Mouse (Mus musculus) adrenal gland, postnatal 4 days (tissue): ENCODE data around the gene Ctsa. TPM values are rescaled to one million over a fixed set of nuclear protein-coding genes. Genes with fewer than 3 reads are reported as not detected.
"Not testable (repeated sequence)": the region's sequence is repeated elsewhere in the genome, so short reads cannot be mapped to it uniquely, and the experiment has no call there.

ENCODE experiments used
- DNase-seq, 2 experiments: peaks; one replicate each; pipeline ENCODE4 v3.0.0; 2021 to 2022; ENCODE audit warnings: low spot score in 2 of 2, mixed read lengths in 2 of 2
- total RNA-seq, 2 experiments: library from RNA; stranded (reverse); gene quantifications; 2 replicates each; pipeline ENCODE4 v1.2.3; 2021

Ctsa gene
- total RNA-seq, 2 experiments from 2014 or later = 140 to 158 TPM

DNA sequence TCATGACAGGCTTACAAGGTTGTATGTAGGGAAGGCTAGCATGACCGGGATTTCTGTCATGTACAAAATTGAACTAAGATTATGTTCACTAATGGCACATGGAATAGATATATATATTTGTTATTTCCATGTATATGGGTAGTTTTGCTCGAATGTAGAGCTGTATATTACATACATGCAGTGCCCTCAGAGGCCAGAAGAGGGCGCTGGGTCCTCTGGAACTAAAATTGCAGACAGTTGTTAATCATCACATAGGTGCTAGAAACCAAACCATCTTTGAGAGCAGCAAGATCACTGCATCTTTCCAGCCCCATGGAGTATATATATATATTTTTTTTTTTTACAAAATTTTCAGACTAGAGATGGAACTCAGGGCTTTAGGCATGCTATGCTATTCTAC lies 13.1 kb downstream of the Ctsa start:
- DNase-seq = no peak

DNA sequence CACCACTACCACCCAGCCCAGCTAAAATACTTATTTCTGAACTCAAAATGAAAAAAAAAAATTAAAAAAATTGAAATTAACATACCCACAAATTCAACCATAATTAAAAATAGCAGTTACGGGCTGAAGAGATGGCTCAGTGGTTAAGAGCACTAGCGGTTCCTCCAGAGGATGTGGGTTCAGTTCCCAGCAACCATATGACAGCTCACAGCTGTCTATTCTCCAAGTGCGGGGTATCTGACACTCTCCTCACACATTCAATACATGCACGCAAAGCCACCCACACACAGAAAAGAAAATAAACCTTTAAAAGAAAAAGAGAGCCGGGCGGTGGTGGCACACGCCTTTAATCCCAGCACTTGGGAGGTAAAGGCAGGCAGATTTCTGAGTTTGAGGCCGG lies 17.4 kb downstream of the Ctsa start:
- no peak for DNase-seq

DNA sequence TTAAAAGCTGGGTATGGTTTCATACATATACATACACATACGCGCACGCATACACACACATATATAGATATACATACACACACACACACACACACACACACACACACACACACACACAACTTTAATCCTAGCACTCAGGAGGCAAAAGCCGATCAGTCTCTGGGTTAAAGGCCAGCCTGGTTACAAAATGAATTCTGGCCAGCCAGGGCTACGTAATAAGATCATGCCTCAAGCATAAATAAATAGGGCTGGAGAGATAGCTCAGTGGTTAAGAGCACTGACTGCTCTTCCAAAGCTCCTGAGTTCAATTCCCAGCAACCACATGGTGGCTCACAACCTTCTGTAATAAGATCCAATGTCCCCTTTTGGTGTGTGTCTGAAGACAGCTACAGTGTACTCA lies 22.9 kb downstream of the Ctsa start:
- not testable (repeated sequence) for DNase-seq

- DNase-seq = no peak
Observed at GRCm38 (mm10) chr2:164856309-164857100, 23.8 kb downstream of the Ctsa start.

- no peak for DNase-seq
Observed at GRCm38 (mm10) chr2:164857101-164857821, 24.6 kb downstream of the Ctsa start, which contains the start of gene Pltp. Gene Pltp, minus strand, starts transcription at chr2:164857711.

GRCm38 (mm10) chr2:164857842-164858553 lies 25.3 kb downstream of the Ctsa start:
- no peak for DNase-seq

GRCm38 (mm10) chr2:164859155-164859554 lies 26.5 kb downstream of the Ctsa start:
- no peak for DNase-seq

GRCm38 (mm10) chr2:164859640-164860432 lies 27.2 kb downstream of the Ctsa start:
- no peak for DNase-seq

GRCm38 (mm10) chr2:164861094-164861493 lies 28.4 kb downstream of the Ctsa start:
- DNase-seq = no peak

GRCm38 (mm10) chr2:164862179-164862861 lies 29.6 kb downstream of the Ctsa start:
- DNase-seq = peak in 1 of 2 experiments; percentile 47

GRCm38 (mm10) chr2:164863411-164863810 lies 30.7 kb downstream of the Ctsa start:
- DNase-seq = not testable (repeated sequence)

- no peak for DNase-seq
Observed at GRCm38 (mm10) chr2:164864593-164864992, 31.9 kb downstream of the Ctsa start.

GRCm38 (mm10) chr2:164866741-164867551 lies 34.3 kb downstream of the Ctsa start:
- peak in 1 of 2 experiments; percentile 43 for DNase-seq

- DNase-seq = no peak
Observed at GRCm38 (mm10) chr2:164867566-164867965, 34.9 kb downstream of the Ctsa start.

- no peak for DNase-seq
Observed at GRCm38 (mm10) chr2:164868491-164868890, 35.8 kb downstream of the Ctsa start.

DNA sequence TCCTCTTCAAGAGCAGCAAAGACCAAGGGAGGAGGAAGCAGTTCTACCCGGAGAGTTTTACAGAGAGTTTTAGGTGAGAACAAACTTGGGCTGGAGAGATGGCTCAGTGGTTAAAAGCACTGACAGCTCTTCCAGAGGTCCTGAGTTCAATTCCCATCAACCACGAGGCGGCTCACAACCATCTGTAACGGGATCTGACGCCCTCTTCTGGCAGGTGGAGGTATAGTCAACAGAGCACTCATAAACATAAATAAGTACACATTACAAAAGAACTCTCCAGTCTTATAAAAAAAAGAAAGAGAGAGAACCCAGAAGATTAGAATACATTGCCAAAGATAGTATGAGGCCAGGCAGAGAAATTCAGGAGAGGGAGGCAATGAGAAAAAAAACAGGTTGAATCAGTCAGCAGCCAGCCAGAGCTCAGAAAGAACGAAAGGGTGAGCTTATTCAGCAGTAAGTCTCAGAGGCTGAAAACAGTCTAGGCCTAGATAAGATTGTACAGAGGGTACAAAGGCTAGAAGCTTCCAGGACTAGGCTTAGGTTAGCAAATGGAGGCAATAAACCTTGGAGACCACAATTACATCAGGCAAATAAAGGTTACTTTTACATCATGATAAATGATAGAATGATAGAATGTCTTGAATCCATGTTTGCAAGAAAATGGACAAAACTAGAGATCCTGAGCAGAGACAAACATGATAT lies 39.1 kb downstream of the Ctsa start:
- DNase-seq = no peak

- no peak for DNase-seq
Observed at GRCm38 (mm10) chr2:164873621-164874020, 40.9 kb downstream of the Ctsa start.

DNA sequence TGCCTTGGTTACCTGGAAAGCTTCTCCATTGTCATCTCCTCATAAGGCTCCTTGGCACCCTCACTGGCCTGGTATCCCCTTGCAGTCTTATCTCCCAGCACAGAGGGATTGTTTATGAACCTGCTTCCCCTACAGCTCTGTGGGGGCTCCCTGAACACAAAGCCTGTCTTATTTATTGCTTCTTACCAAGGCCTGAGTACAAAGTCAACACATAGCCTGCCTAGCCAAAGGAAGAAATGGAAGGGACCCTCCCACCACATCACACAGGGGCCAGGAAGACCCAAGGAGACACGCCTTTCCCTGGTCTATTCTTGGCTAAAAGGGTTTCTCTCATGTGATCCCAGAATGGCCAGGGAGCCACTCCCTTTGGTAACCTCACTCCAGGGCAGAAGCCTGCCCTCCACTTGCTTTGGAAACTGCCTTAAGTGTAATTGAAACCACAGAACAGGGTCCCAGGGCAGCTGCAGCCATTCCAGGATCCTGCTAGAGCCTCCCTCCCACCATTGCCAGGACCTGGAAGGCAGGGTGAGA lies 41.6 kb downstream of the Ctsa start:
- no peak for DNase-seq

DNA sequence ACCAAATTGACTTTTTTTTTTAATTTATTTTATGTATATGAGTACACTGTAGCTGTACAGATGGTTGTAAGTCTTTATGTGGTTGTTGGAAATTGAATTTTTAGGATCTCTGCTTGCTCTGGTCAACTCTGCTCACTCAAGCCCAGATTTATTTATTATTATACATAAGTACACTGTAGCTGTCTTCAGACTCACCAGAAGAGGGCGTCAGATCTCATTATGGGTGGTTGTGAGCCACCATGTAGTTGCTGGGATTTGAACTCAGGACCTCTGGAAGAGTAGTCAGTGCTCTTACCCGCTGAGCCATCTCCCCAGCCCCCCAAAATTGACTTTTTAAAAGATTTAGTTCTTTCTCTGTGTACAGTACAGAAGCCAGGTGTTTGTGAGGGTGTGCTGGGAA lies 43.0 kb downstream of the Ctsa start:
- DNase-seq = not testable (repeated sequence)
